Mouse (Mus musculus): ENCODE results near the gene Pigp.

Gene Pigp

GRCm38 (mm10) chr16:94371301-94371931, at the start of gene Pigp:
TSS of gene Pigp (minus strand) at chr16:94371842.
- peak; percentile 85 for DNase-seq (ENCODE audit: inconsistent ontology term)

GRCm38 (mm10) chr16:94420498-94420897, 48.9 kb upstream of the Pigp start:
- DNase-seq (ENCODE audit: inconsistent ontology term) = no peak

- DNase-seq (ENCODE audit: inconsistent ontology term) = no peak
Measured at GRCm38 (mm10) chr16:94414151-94414550, 42.5 kb upstream of the Pigp start.

GRCm38 (mm10) chr16:94412760-94413159, 41.1 kb upstream of the Pigp start:
- no peak for DNase-seq (ENCODE audit: inconsistent ontology term)

- no peak for DNase-seq (ENCODE audit: inconsistent ontology term)
Measured at GRCm38 (mm10) chr16:94412198-94412597, 40.6 kb upstream of the Pigp start.

- no peak for DNase-seq (ENCODE audit: inconsistent ontology term)
Measured at GRCm38 (mm10) chr16:94411287-94411686, 39.6 kb upstream of the Pigp start.

GRCm38 (mm10) chr16:94402185-94402584, 30.5 kb upstream of the Pigp start:
- no peak for DNase-seq (ENCODE audit: inconsistent ontology term)

- no peak for DNase-seq (ENCODE audit: inconsistent ontology term)
Measured at GRCm38 (mm10) chr16:94401636-94402035, 30.0 kb upstream of the Pigp start.

- DNase-seq (ENCODE audit: inconsistent ontology term) = no peak
Measured at GRCm38 (mm10) chr16:94399141-94399540, 27.5 kb upstream of the Pigp start.

GRCm38 (mm10) chr16:94396641-94397040, 25.0 kb upstream of the Pigp start:
- DNase-seq (ENCODE audit: inconsistent ontology term) = no peak

- DNase-seq (ENCODE audit: inconsistent ontology term) = no peak
Measured at GRCm38 (mm10) chr16:94395051-94395450, 23.4 kb upstream of the Pigp start.

GRCm38 (mm10) chr16:94392299-94392698, 20.7 kb upstream of the Pigp start:
- DNase-seq (ENCODE audit: inconsistent ontology term) = no peak

GRCm38 (mm10) chr16:94387690-94388089, 16.0 kb upstream of the Pigp start:
- DNase-seq (ENCODE audit: inconsistent ontology term) = no peak

- no peak for DNase-seq (ENCODE audit: inconsistent ontology term)
Measured at GRCm38 (mm10) chr16:94383277-94383676, 11.6 kb upstream of the Pigp start.

- DNase-seq (ENCODE audit: inconsistent ontology term) = no peak
Measured at GRCm38 (mm10) chr16:94379386-94379785, 7.7 kb upstream of the Pigp start.

- DNase-seq (ENCODE audit: inconsistent ontology term) = no peak
Measured at GRCm38 (mm10) chr16:94370915-94371300, 734 bp downstream of the Pigp start.

GRCm38 (mm10) chr16:94370173-94370914, 1.3 kb downstream of the Pigp start, which contains the start of gene Ttc3:
TSS of gene Ttc3 (plus strand) at chr16:94370618.
- DNase-seq (ENCODE audit: inconsistent ontology term) = peak; percentile 98

- no peak for DNase-seq (ENCODE audit: inconsistent ontology term)
Measured at GRCm38 (mm10) chr16:94369596-94370172, 2.0 kb downstream of the Pigp start.

GRCm38 (mm10) chr16:94365435-94365834, 6.2 kb downstream of the Pigp start:
- no peak for DNase-seq (ENCODE audit: inconsistent ontology term)

GRCm38 (mm10) chr16:94363814-94364213, 7.8 kb downstream of the Pigp start:
- peak; percentile 31 for DNase-seq (ENCODE audit: inconsistent ontology term)

GRCm38 (mm10) chr16:94362174-94362873, 9.3 kb downstream of the Pigp start:
- DNase-seq (ENCODE audit: inconsistent ontology term) = peak; percentile 94
